Mouse (Mus musculus): ENCODE data around the gene Plpp4.

DNA sequence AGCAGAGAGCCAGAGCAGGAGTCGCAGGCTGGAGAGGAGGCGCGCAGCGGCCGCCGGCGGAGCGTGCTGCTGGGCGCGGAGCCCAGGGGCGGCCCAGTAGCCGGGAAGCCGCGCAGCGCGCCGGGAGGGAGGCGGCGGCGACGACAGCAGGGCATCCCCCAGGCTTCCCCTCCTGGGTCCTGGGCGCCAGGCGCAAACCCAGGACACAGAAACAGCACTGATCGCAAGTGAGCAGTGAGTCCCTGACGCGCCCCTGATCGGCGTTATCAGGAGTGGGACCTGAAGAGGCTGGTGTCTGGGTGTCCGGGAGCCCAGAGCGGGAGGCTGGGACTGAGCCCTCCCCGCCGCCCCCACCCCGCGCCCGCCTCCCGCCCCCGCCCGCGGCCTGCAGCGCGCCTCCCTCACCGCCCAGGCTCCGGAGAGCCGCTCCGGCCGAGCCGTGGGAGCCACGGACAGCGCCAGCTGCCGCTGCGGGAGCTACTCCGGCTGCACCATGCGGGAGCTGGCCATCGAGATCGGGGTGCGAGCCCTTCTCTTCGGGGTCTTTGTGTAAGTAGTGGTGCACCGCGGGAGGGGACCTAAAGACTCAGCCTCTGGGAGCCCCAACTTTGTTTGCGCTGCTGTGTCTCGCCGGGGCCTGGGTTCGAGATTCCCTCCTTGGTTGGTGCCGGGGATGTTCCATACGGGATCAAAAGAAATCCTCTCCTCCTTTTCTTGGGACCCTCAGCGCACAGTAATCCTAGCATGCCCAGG lies at the start of gene Plpp4:
- no peak for TF ChIP-seq EP300 (IDR thresholded peaks at IDR 0.05; ENCODE audit: low read depth)
- no peak for TF ChIP-seq CTCF (IDR thresholded peaks at IDR 0.05; ENCODE audit: low read depth)
